Mouse (Mus musculus) liver (tissue): ENCODE measurements around the gene Zfp986.
A peak's percentile ranks its signal among the peaks of the same experiment; 100 is the strongest.
"Not testable (repeated sequence)": the region's sequence is repeated elsewhere in the genome, so short reads cannot be mapped to it uniquely, and the experiment has no call there.

Experiments
- DNase-seq: peaks from one replicate; pipeline ENCODE4 v3.0.0-alpha.2; 2020; ENCODE audit warnings: mixed read lengths

The Zfp986 gene

GRCm38 (mm10) chr4:145868494-145868893 is at the start of gene Zfp986:
Zfp986 (plus strand) TSS chr4:145868794.
- not testable (repeated sequence) for DNase-seq

GRCm38 (mm10) chr4:145819946-145820345 is 48.6 kb upstream of the Zfp986 start:
- not testable (repeated sequence) for DNase-seq

GRCm38 (mm10) chr4:145825606-145826005 is 43.0 kb upstream of the Zfp986 start:
- not testable (repeated sequence) for DNase-seq

GRCm38 (mm10) chr4:145831328-145832062 is 37.1 kb upstream of the Zfp986 start:
- DNase-seq: not testable (repeated sequence)

GRCm38 (mm10) chr4:145836300-145836862 is 32.2 kb upstream of the Zfp986 start:
- DNase-seq: not testable (repeated sequence)

- peak; percentile 2 for DNase-seq
These were observed 31.6 kb upstream of the Zfp986 start for GRCm38 (mm10) chr4:145836863-145837440.

- not testable (repeated sequence) for DNase-seq
These were observed 21.8 kb upstream of the Zfp986 start for GRCm38 (mm10) chr4:145846793-145847192.

- not testable (repeated sequence) for DNase-seq
These were observed 20.3 kb upstream of the Zfp986 start for GRCm38 (mm10) chr4:145848183-145848890.

GRCm38 (mm10) chr4:145848891-145849214 is 19.7 kb upstream of the Zfp986 start:
- not testable (repeated sequence) for DNase-seq

- DNase-seq: not testable (repeated sequence)
These were observed 17.2 kb upstream of the Zfp986 start for GRCm38 (mm10) chr4:145851421-145851820.

- DNase-seq: not testable (repeated sequence)
These were observed 4.7 kb upstream of the Zfp986 start for GRCm38 (mm10) chr4:145863872-145864271.
